Mouse (Mus musculus) heart, embryonic 16.5 days (tissue): ENCODE results near the gene Plce1. TPM values are rescaled to one million over a fixed set of nuclear protein-coding genes. Genes with fewer than 3 reads are reported as not detected.
"Not testable (repeated sequence)": the region's sequence is repeated elsewhere in the genome, so short reads cannot be mapped to it uniquely, and the experiment has no call there.

Experiments
- ATAC-seq: fragments of 200-750 bp; cut with Nextera tagmentation; replicated peaks from 2 replicates; pipeline ENCODE4 v1.8.0; 2017; ENCODE audit warnings: moderate number of reproducible peaks; ENCODE audit not compliant: insufficient read depth, low FRiP score; ENCODE audit errors: extremely low read depth
- H3K27ac ChIP-seq: fragments of 300-500 bp; sonication (generic); 2 replicates; pipeline ENCODE4 v1.5.1; 2014; ENCODE audit warnings: mild to moderate bottlenecking, low read length, control low read depth, moderate library complexity
- H3K27me3 ChIP-seq: fragments of 300-500 bp; sonication (generic); 2 replicates; pipeline ENCODE4 v1.6.1; 2014; ENCODE audit warnings: low read length, mixed read lengths; ENCODE audit not compliant: control insufficient read depth, insufficient read depth
- H3K36me3 ChIP-seq: fragments of 300-500 bp; sonication (generic); 2 replicates; pipeline ENCODE4 v1.6.1; 2014; ENCODE audit not compliant: control insufficient read depth, insufficient read depth
- H3K4me1 ChIP-seq: fragments of 300-500 bp; sonication (generic); 2 replicates; pipeline ENCODE4 v1.6.1; 2014; ENCODE audit warnings: low read length, mixed read lengths; ENCODE audit not compliant: control insufficient read depth, insufficient read depth
- H3K4me2 ChIP-seq: fragments of 300-500 bp; sonication (generic); 2 replicates; pipeline ENCODE4 v1.6.1; 2014; ENCODE audit warnings: low read depth, mild to moderate bottlenecking, control low read depth, low read length
- H3K4me3 ChIP-seq: fragments of 300-500 bp; sonication (generic); 2 replicates; pipeline ENCODE4 v1.5.1; 2014; ENCODE audit warnings: mild to moderate bottlenecking, control low read depth, low read length
- H3K9ac ChIP-seq: fragments of 300-500 bp; sonication (generic); 2 replicates; pipeline ENCODE4 v1.6.1; 2014; ENCODE audit warnings: low read length, control low read depth
- H3K9me3 ChIP-seq: fragments of 300-500 bp; sonication (generic); replicated peaks from 2 replicates; pipeline ENCODE4 v1.6.1; 2016; ENCODE audit warnings: low read length; ENCODE audit not compliant: control insufficient read depth
- WGBS: fragments of 180-500 bp; shearing (Covaris S2); extraction: QIAGEN DNeasy Blood & Tissue Kit; methylation state at CpG from one replicate; pipeline ENCODE4 v1.1.7; 2014; 5-methylcytosine and 5-hydroxymethylcytosine counted together
- polyA plus RNA-seq: library from polyadenylated mRNA; unstranded; fragments of >200 nt; fragmentation: Nextera tagmentation; extraction: Ambion mirVana; gene quantifications from 2 replicates; pipeline ENCODE4 v1.2.1, GENCODE M21; 2015

The Plce1 gene
- polyA plus RNA-seq, 1 experiment from 2014 or later = 5.8 TPM

- ATAC-seq = 0 out of 2 replicates have a peak, but pooled peaks have one; percentile 52
- Histone ChIP-seq H3K4me1 (peaks cover 10% of the 10 kb centered on the region), H3K9ac (no peak overlapping the region), H3K36me3 (no peaks in the 10 kb centered on the region), H3K4me2 (no peak overlapping the region), H3K9me3 (no peaks in the 10 kb centered on the region), H3K27me3 (no peaks in the 10 kb centered on the region), H3K27ac (peak overlapping the region; percentile 48), H3K4me3 (no peak overlapping the region)
- WGBS = 45% methylated on average over 9 of the region's 9 CpGs
Observed at GRCm38 (mm10) chr19:38627075-38627768, 146.3 kb downstream of the Plce1 start.

- WGBS = 57% methylated on average over 3 of the region's 3 CpGs
- no peak overlapping the region for H3K4me3 ChIP-seq
- no peaks in the 10 kb centered on the region for H3K9me3 ChIP-seq
- no peaks in the 10 kb centered on the region for H3K36me3 ChIP-seq
- H3K4me2 ChIP-seq = no peak overlapping the region
- H3K9ac ChIP-seq = no peak overlapping the region
- H3K4me1 ChIP-seq = peaks cover 5% of the 10 kb centered on the region
- no peaks in the 10 kb centered on the region for H3K27me3 ChIP-seq
- ATAC-seq = no peak
- no peak overlapping the region for H3K27ac ChIP-seq
Observed at GRCm38 (mm10) chr19:38632251-38632650, 151.3 kb downstream of the Plce1 start.

- H3K36me3 ChIP-seq = no peaks in the 10 kb centered on the region
- H3K4me1 ChIP-seq = no peaks in the 10 kb centered on the region
- no peak overlapping the region for H3K9ac ChIP-seq
- 41% methylated on average over 5 of the region's 5 CpGs for WGBS
- no peak overlapping the region for H3K4me3 ChIP-seq
- H3K9me3 ChIP-seq = no peaks in the 10 kb centered on the region
- no peak overlapping the region for H3K27ac ChIP-seq
- no peak for ATAC-seq
- no peak overlapping the region for H3K4me2 ChIP-seq
- no peaks in the 10 kb centered on the region for H3K27me3 ChIP-seq
Observed at GRCm38 (mm10) chr19:38633306-38633705, 152.4 kb downstream of the Plce1 start.

GRCm38 (mm10) chr19:38639050-38639449 lies 158.1 kb downstream of the Plce1 start:
- H3K9ac ChIP-seq = no peak overlapping the region
- WGBS = 83% methylated on average over 3 of the region's 3 CpGs
- H3K4me3 ChIP-seq = no peak overlapping the region
- H3K27me3 ChIP-seq = no peaks in the 10 kb centered on the region
- H3K36me3 ChIP-seq = no peaks in the 10 kb centered on the region
- H3K9me3 ChIP-seq = no peaks in the 10 kb centered on the region
- no peak overlapping the region for H3K4me2 ChIP-seq
- no peak overlapping the region for H3K27ac ChIP-seq
- no peak for ATAC-seq
- no peaks in the 10 kb centered on the region for H3K4me1 ChIP-seq

- WGBS = 62% methylated on average over 3 of the region's 3 CpGs
- Histone ChIP-seq H3K9me3 (no peaks in the 10 kb centered on the region), H3K4me2 (no peak overlapping the region), H3K27ac (no peak overlapping the region; the same call in 1 of the 2 replicates), H3K4me3 (no peak overlapping the region), H3K4me1 (peaks cover 1% of the 10 kb centered on the region), H3K9ac (no peak overlapping the region), H3K27me3 (no peaks in the 10 kb centered on the region), H3K36me3 (no peaks in the 10 kb centered on the region)
- 0 out of 2 replicates have a peak, but pooled peaks have one; percentile 23 for ATAC-seq
Observed at GRCm38 (mm10) chr19:38639805-38640204, 158.9 kb downstream of the Plce1 start.

GRCm38 (mm10) chr19:38642515-38642914 lies 161.6 kb downstream of the Plce1 start:
- H3K4me1 ChIP-seq, H3K36me3 ChIP-seq, H3K27me3 ChIP-seq, H3K9ac ChIP-seq, H3K9me3 ChIP-seq, ATAC-seq, H3K4me3 ChIP-seq, H3K4me2 ChIP-seq, H3K27ac ChIP-seq: not testable (repeated sequence)
- WGBS = 59% methylated on average over 1 of the region's 1 CpGs

- Histone ChIP-seq H3K27ac (peak overlapping the region; percentile 11; the same call in 1 of the 2 replicates), H3K9ac (no peak overlapping the region), H3K36me3 (no peaks in the 10 kb centered on the region), H3K4me3 (no peak overlapping the region), H3K4me1 (peaks cover 9% of the 10 kb centered on the region), H3K4me2 (no peak overlapping the region), H3K9me3 (no peaks in the 10 kb centered on the region), H3K27me3 (no peaks in the 10 kb centered on the region)
- ATAC-seq = peak; percentile 45; the same call in 1 of the 2 replicates
- WGBS = 41% methylated on average over 6 of the region's 6 CpGs
Observed at GRCm38 (mm10) chr19:38644871-38645595, 164.1 kb downstream of the Plce1 start.

GRCm38 (mm10) chr19:38657980-38658379 lies 177.1 kb downstream of the Plce1 start:
- Histone ChIP-seq H3K9ac (no peak overlapping the region), H3K27me3 (no peaks in the 10 kb centered on the region), H3K4me1 (no peaks in the 10 kb centered on the region), H3K4me3 (no peak overlapping the region), H3K9me3 (0 out of 2 replicates have a peak, but pooled peaks cover 5% of the 10 kb centered on the region), H3K4me2 (no peak overlapping the region), H3K27ac (no peak overlapping the region), H3K36me3 (no peaks in the 10 kb centered on the region)
- no peak for ATAC-seq
- 64% methylated on average over 13 of the region's 13 CpGs for WGBS

GRCm38 (mm10) chr19:38665398-38665797 lies 184.5 kb downstream of the Plce1 start:
- no peak overlapping the region for H3K27ac ChIP-seq
- no peaks in the 10 kb centered on the region for H3K36me3 ChIP-seq
- H3K9me3 ChIP-seq = 0 out of 2 replicates have a peak, but pooled peaks cover 2% of the 10 kb centered on the region
- ATAC-seq = no peak
- 86% methylated on average over 1 of the region's 1 CpGs for WGBS
- H3K4me3 ChIP-seq = no peak overlapping the region
- H3K9ac ChIP-seq = no peak overlapping the region
- no peaks in the 10 kb centered on the region for H3K4me1 ChIP-seq
- no peaks in the 10 kb centered on the region for H3K27me3 ChIP-seq
- H3K4me2 ChIP-seq = no peak overlapping the region
